Mouse (Mus musculus) spleen, adult 2 months (tissue): ENCODE results near the gene Ogfrl1. TPM values are rescaled to one million over a fixed set of nuclear protein-coding genes. Genes with fewer than 3 reads are reported as not detected.
A peak's percentile ranks its signal among the peaks of the same experiment; 100 is the strongest.

Source experiments
- DNase-seq, 2 experiments: peaks; one replicate each; pipeline versions ENCODE4 v3.0.0 to v3.0.0-alpha.2; 2012 to 2021; ENCODE audit warnings: low spot score in 2 of 2, low read depth in 1 of 2
- H3K27ac ChIP-seq: fragments of 200-500 bp; 2 replicates; pipeline ENCODE4 v1.5.1; 2012; ENCODE audit warnings: low read length, inconsistent platforms; ENCODE audit not compliant: insufficient read depth
- H3K27me3 ChIP-seq: fragments of 200-500 bp; 2 replicates; pipeline ENCODE4 v1.6.1; 2012; ENCODE audit warnings: mild to moderate bottlenecking, moderate library complexity, low read length, inconsistent platforms; ENCODE audit not compliant: control insufficient read depth, insufficient read depth
- H3K36me3 ChIP-seq: fragments of 200-500 bp; 2 replicates; pipeline ENCODE4 v1.6.1; 2012; ENCODE audit warnings: mild to moderate bottlenecking, low read length, inconsistent platforms; ENCODE audit not compliant: control insufficient read depth, insufficient read depth
- H3K4me1 ChIP-seq: fragments of 200-500 bp; 2 replicates; pipeline ENCODE4 v1.6.1; 2011; ENCODE audit warnings: inconsistent platforms; ENCODE audit not compliant: control insufficient read depth, insufficient read depth, insufficient read length
- H3K4me3 ChIP-seq: fragments of 200-500 bp; 2 replicates; pipeline ENCODE4 v1.5.1; 2011; ENCODE audit warnings: mild to moderate bottlenecking, inconsistent platforms; ENCODE audit not compliant: insufficient read depth, insufficient read length; ENCODE audit errors: extremely low read depth
- CTCF ChIP-seq: fragments of 200-500 bp; IDR thresholded peaks from 2 replicates; pipeline ENCODE4 v1.5.1; 2011; ENCODE audit warnings: mild to moderate bottlenecking, inconsistent platforms; ENCODE audit not compliant: insufficient read depth, insufficient read length, insufficient replicate concordance; ENCODE audit errors: extremely low read depth
- POLR2A ChIP-seq: fragments of 200-500 bp; IDR thresholded peaks from 2 replicates; pipeline ENCODE4 v1.6.1; 2011; ENCODE audit warnings: low read depth, low read length, inconsistent platforms
- WGBS: fragments of 180-500 bp; shearing (Covaris S2); methylation state at CpG from one replicate; pipeline ENCODE4 v1.1.7; 2018; 5-methylcytosine and 5-hydroxymethylcytosine counted together
- polyA plus RNA-seq: library from polyadenylated mRNA; depleted of rRNA; stranded (reverse); fragments of >200 nt; gene quantifications from 2 replicates; pipeline ENCODE4 v1.2.3, GENCODE M21; 2012

Gene Ogfrl1
- polyA plus RNA-seq, 1 experiment, result 7.3 TPM

- peak overlapping the region; percentile 48 for H3K27ac ChIP-seq
- peaks cover 1% of the 10 kb centered on the region; the same call in 1 of the 2 replicates for H3K27me3 ChIP-seq
- under 1% methylated on average over 91 of the region's 93 CpGs for WGBS
- H3K4me1 ChIP-seq, result peaks cover 13% of the 10 kb centered on the region; the same call in 1 of the 2 replicates
- peak; percentile 41 to 89 for DNase-seq
- peak overlapping the region; percentile 64 for H3K4me3 ChIP-seq
- H3K36me3 ChIP-seq, result no peaks in the 10 kb centered on the region
- TF ChIP-seq CTCF, result no peak
- no peak for TF ChIP-seq POLR2A
Observed at GRCm38 (mm10) chr1:23382806-23383653, 14.5 kb downstream of the Ogfrl1 start.

DNA sequence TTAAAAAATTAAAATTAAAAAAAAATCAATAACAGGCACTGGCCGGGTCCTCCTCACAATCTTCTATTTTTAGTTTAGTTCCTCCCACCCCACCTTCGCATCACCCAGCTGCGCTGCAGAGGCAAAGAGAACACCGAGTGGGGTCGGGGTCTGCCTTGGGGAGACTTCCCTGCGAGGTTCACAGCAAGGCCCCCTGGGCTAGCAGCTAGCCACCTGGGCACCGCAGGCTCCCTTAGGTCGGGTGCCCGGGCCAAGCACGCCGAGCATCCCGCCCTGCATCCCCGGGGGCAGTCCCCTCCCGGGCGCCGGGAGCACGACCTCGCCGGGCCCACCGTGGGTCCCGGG is 15.1 kb downstream of the Ogfrl1 start:
- WGBS, result under 1% methylated on average over 18 of the region's 21 CpGs
- peak overlapping the region; percentile 48; the same call in 1 of the 2 replicates for H3K27ac ChIP-seq

GRCm38 (mm10) chr1:23382037-23382436 is 15.5 kb downstream of the Ogfrl1 start:
- Histone ChIP-seq H3K4me1 (peaks cover 13% of the 10 kb centered on the region; the same call in 1 of the 2 replicates), H3K27me3 (peaks cover 1% of the 10 kb centered on the region; the same call in 1 of the 2 replicates), H3K27ac (no peak overlapping the region), H3K4me3 (peak overlapping the region; percentile 64; the same call in 1 of the 2 replicates), H3K36me3 (no peaks in the 10 kb centered on the region)
- WGBS, result 7% methylated on average over 9 of the region's 9 CpGs
- TF ChIP-seq CTCF, result no peak
- no peak for TF ChIP-seq POLR2A
- no peak for DNase-seq

More for the DNA sequence above, 15.1 kb downstream of the Ogfrl1 start:
- Histone ChIP-seq H3K4me1 (peaks cover 13% of the 10 kb centered on the region; the same call in 1 of the 2 replicates), H3K4me3 (peak overlapping the region; percentile 64), H3K36me3 (no peaks in the 10 kb centered on the region), H3K27me3 (peaks cover 1% of the 10 kb centered on the region; the same call in 1 of the 2 replicates)
- TF ChIP-seq POLR2A (no peak), CTCF (no peak)
- DNase-seq, result no peak

- Histone ChIP-seq H3K36me3 (no peaks in the 10 kb centered on the region), H3K4me1 (peaks cover 13% of the 10 kb centered on the region; the same call in 1 of the 2 replicates), H3K4me3 (peak overlapping the region; percentile 6; the same call in 1 of the 2 replicates), H3K27ac (peak overlapping the region; percentile 39), H3K27me3 (peaks cover 1% of the 10 kb centered on the region; the same call in 1 of the 2 replicates)
- 18% methylated on average over 17 of the region's 17 CpGs for WGBS
- TF ChIP-seq CTCF, result no peak
- no peak for TF ChIP-seq POLR2A
- DNase-seq, result peak in 1 of 2 experiments; percentile 20
Observed at GRCm38 (mm10) chr1:23379911-23380740, 17.4 kb downstream of the Ogfrl1 start.

GRCm38 (mm10) chr1:23379321-23379720 is 18.3 kb downstream of the Ogfrl1 start:
- peaks cover 13% of the 10 kb centered on the region; the same call in 1 of the 2 replicates for H3K4me1 ChIP-seq
- peaks cover 1% of the 10 kb centered on the region; the same call in 1 of the 2 replicates for H3K27me3 ChIP-seq
- no peak for DNase-seq
- WGBS, result 52% methylated on average over 6 of the region's 6 CpGs
- no peak overlapping the region for H3K27ac ChIP-seq
- no peaks in the 10 kb centered on the region for H3K36me3 ChIP-seq
- TF ChIP-seq POLR2A, result no peak
- no peak for TF ChIP-seq CTCF
- no peak overlapping the region for H3K4me3 ChIP-seq

- no peak overlapping the region for H3K4me3 ChIP-seq
- no peak overlapping the region for H3K27ac ChIP-seq
- TF ChIP-seq CTCF (no peak), POLR2A (no peak)
- 95% methylated on average over 13 of the region's 13 CpGs for WGBS
- H3K4me1 ChIP-seq, result peaks cover 13% of the 10 kb centered on the region; the same call in 1 of the 2 replicates
- no peaks in the 10 kb centered on the region for H3K36me3 ChIP-seq
- no peaks in the 10 kb centered on the region for H3K27me3 ChIP-seq
- DNase-seq, result no peak
Observed at GRCm38 (mm10) chr1:23377572-23377971, 20.0 kb downstream of the Ogfrl1 start.
